Mouse (Mus musculus) urinary bladder, postnatal 0 days (tissue): ENCODE data around the gene Amy2a5. TPM values are rescaled to one million over a fixed set of nuclear protein-coding genes. Genes with fewer than 3 reads are reported as not detected.

Source experiments
- polyA plus RNA-seq: library from polyadenylated mRNA; unstranded; fragments of >200 nt; fragmentation: Nextera tagmentation; extraction: Ambion mirVana; gene quantifications from 2 replicates; pipeline ENCODE4 v1.2.1, GENCODE M21; 2015

Gene Amy2a5
- not detected in 2 replicates for polyA plus RNA-seq

GRCm38 (mm10) chr3:113258737-113259136 lies at the start of gene Amy2a5:
Gene Amy2a5, minus strand, starts transcription at chr3:113258837.

GRCm38 (mm10) chr3:113291349-113291748 lies 32.7 kb upstream of the Amy2a5 start, which contains the start of gene Amy2a4:
Gene Amy2a4, minus strand, starts transcription at chr3:113291449.

Other genes with a start within 250 kb of the Amy2a5 start
- not detected in 2 replicates for gene Amy2a4, start 32.6 kb upstream of the Amy2a5 start, polyA plus RNA-seq
- gene Amy2a3, start 65.2 kb upstream of the Amy2a5 start, polyA plus RNA-seq = not detected in 2 replicates
- not detected in 2 replicates for gene Amy2a2, start 97.8 kb upstream of the Amy2a5 start, polyA plus RNA-seq